Mouse (Mus musculus): ENCODE results near the gene Lbh.

GRCm38 (mm10) chr17:72922206-72922605 lies 4.1 kb downstream of the Lbh start:
- no peak for TF ChIP-seq CTCF (IDR thresholded peaks at IDR 0.05; ENCODE audit: borderline replicate concordance, insufficient read depth, low read depth, low read length)
- TF ChIP-seq POLR2A (IDR thresholded peaks at IDR 0.05; ENCODE audit: borderline replicate concordance, insufficient read depth, low read length) = no peak

Data from cerebellum, adult 2 months (tissue).